Mouse (Mus musculus) forebrain, postnatal 0 days (tissue): Measurements from ENCODE around the gene Wdr11. TPM values are rescaled to one million over a fixed set of nuclear protein-coding genes. Genes with fewer than 3 reads are reported as not detected.

Experiments used
- ATAC-seq: fragments of 200-750 bp; cut with Nextera tagmentation; 2 replicates; pipeline ENCODE4 v1.8.0; 2017; ENCODE audit warnings: mild to moderate bottlenecking, moderate library complexity
- DNase-seq: peaks from one replicate; pipeline ENCODE4 v3.0.0-alpha.2; 2015
- H3K27ac ChIP-seq: fragments of 300-500 bp; sonication (generic); 2 replicates; pipeline ENCODE4 v1.5.1; 2014; ENCODE audit warnings: low read depth, mild to moderate bottlenecking, antibody characterized with exemption, low read length, moderate library complexity, mixed read lengths
- H3K27me3 ChIP-seq: fragments of 300-500 bp; sonication (generic); 2 replicates; pipeline ENCODE4 v1.6.1; 2014; ENCODE audit warnings: mild to moderate bottlenecking, low read length, mixed read lengths; ENCODE audit not compliant: insufficient read depth
- H3K36me3 ChIP-seq: fragments of 300-500 bp; sonication (generic); 2 replicates; pipeline ENCODE4 v1.6.1; 2014; ENCODE audit warnings: mild to moderate bottlenecking, moderate library complexity; ENCODE audit not compliant: insufficient read depth
- H3K4me1 ChIP-seq: fragments of 300-500 bp; sonication (generic); 2 replicates; pipeline ENCODE4 v1.6.1; 2014; ENCODE audit warnings: antibody characterized with exemption; ENCODE audit not compliant: insufficient read depth
- H3K4me2 ChIP-seq: fragments of 300-500 bp; sonication (generic); 2 replicates; pipeline ENCODE4 v1.6.1; 2014; ENCODE audit warnings: low read depth, mild to moderate bottlenecking, moderate library complexity
- H3K4me3 ChIP-seq: fragments of 300-500 bp; sonication (generic); 2 replicates; pipeline ENCODE4 v1.5.1; 2014; ENCODE audit warnings: low read depth, low read length, mixed read lengths
- H3K9ac ChIP-seq: fragments of 300-500 bp; sonication (generic); 2 replicates; pipeline ENCODE4 v1.6.1; 2014; ENCODE audit warnings: mild to moderate bottlenecking
- H3K9me3 ChIP-seq: fragments of 300-500 bp; sonication (generic); 2 replicates; pipeline ENCODE4 v1.6.1; 2016; ENCODE audit warnings: low read length
- CTCF ChIP-seq: sonication (generic); IDR thresholded peaks from 2 replicates; pipeline ENCODE4 v1.5.1; 2016; ENCODE audit warnings: antibody characterized with exemption, control low read depth, low read depth
- WGBS: fragments of 180-500 bp; shearing (Covaris S2); extraction: QIAGEN DNeasy Blood & Tissue Kit; methylation state at CpG from one replicate; pipeline ENCODE4 v1.1.7; 2014; 5-methylcytosine and 5-hydroxymethylcytosine counted together
- polyA plus RNA-seq: library from polyadenylated mRNA; unstranded; fragments of >200 nt; fragmentation: Nextera tagmentation; extraction: Ambion mirVana; gene quantifications from 2 replicates; pipeline ENCODE4 v1.2.1, GENCODE M21; 2015
- total RNA-seq: library from RNA; depleted of rRNA; stranded (reverse); fragments of >200 nt; gene quantifications from 2 replicates; pipeline ENCODE4 v1.2.3, GENCODE M21; 2014

The Wdr11 gene
- total and polyA plus RNA-seq, 2 experiments from 2014 or later, result 29.5 to 42.6 TPM

- Histone ChIP-seq H3K4me2 (no peak overlapping the region), H3K27me3 (no peaks in the 10 kb centered on the region), H3K9me3 (no peaks in the 10 kb centered on the region), H3K9ac (no peak overlapping the region), H3K27ac (no peak overlapping the region), H3K36me3 (no peaks in the 10 kb centered on the region), H3K4me1 (no peaks in the 10 kb centered on the region), H3K4me3 (no peak overlapping the region)
- TF ChIP-seq CTCF, result no peak
- 50% methylated on average over 16 of the region's 16 CpGs for WGBS
- peak; percentile 20; the same call in 1 of the 2 replicates for ATAC-seq
- peak; percentile 41 for DNase-seq
Observed at GRCm38 (mm10) chr7:129662051-129662789, 70.6 kb downstream of the Wdr11 start.

- no peaks in the 10 kb centered on the region for H3K36me3 ChIP-seq
- no peaks in the 10 kb centered on the region for H3K27me3 ChIP-seq
- no peak overlapping the region for H3K9ac ChIP-seq
- H3K4me2 ChIP-seq, result no peak overlapping the region
- H3K27ac ChIP-seq, result no peak overlapping the region
- no peak for DNase-seq
- no peaks in the 10 kb centered on the region for H3K9me3 ChIP-seq
- 26% methylated on average over 12 of the region's 12 CpGs for WGBS
- TF ChIP-seq CTCF, result no peak
- H3K4me1 ChIP-seq, result no peaks in the 10 kb centered on the region
- peak; percentile 74 for ATAC-seq
- H3K4me3 ChIP-seq, result no peak overlapping the region
Observed at GRCm38 (mm10) chr7:129663781-129664505, 72.3 kb downstream of the Wdr11 start.

GRCm38 (mm10) chr7:129665411-129665810 lies 73.7 kb downstream of the Wdr11 start:
- no peaks in the 10 kb centered on the region for H3K36me3 ChIP-seq
- no peak overlapping the region for H3K4me3 ChIP-seq
- no peak for DNase-seq
- no peaks in the 10 kb centered on the region for H3K27me3 ChIP-seq
- H3K9ac ChIP-seq, result no peak overlapping the region
- no peaks in the 10 kb centered on the region for H3K9me3 ChIP-seq
- no peak overlapping the region for H3K4me2 ChIP-seq
- H3K4me1 ChIP-seq, result no peaks in the 10 kb centered on the region
- TF ChIP-seq CTCF, result no peak
- ATAC-seq, result no peak
- WGBS, result 91% methylated on average over 3 of the region's 3 CpGs
- no peak overlapping the region for H3K27ac ChIP-seq

- ATAC-seq, result no peak
- H3K4me2 ChIP-seq, result no peak overlapping the region
- H3K27ac ChIP-seq, result no peak overlapping the region
- H3K36me3 ChIP-seq, result no peaks in the 10 kb centered on the region
- no peak overlapping the region for H3K4me3 ChIP-seq
- no peaks in the 10 kb centered on the region for H3K4me1 ChIP-seq
- WGBS, result 67% methylated on average over 6 of the region's 6 CpGs
- no peak for DNase-seq
- no peaks in the 10 kb centered on the region for H3K9me3 ChIP-seq
- H3K27me3 ChIP-seq, result no peaks in the 10 kb centered on the region
- no peak for TF ChIP-seq CTCF
- H3K9ac ChIP-seq, result no peak overlapping the region
Observed at GRCm38 (mm10) chr7:129665921-129666320, 74.3 kb downstream of the Wdr11 start.

- no peaks in the 10 kb centered on the region for H3K4me1 ChIP-seq
- H3K27ac ChIP-seq, result no peak overlapping the region
- H3K4me2 ChIP-seq, result no peak overlapping the region
- H3K4me3 ChIP-seq, result no peak overlapping the region
- 0 out of 2 replicates have a peak, but pooled peaks cover 3% of the 10 kb centered on the region for H3K27me3 ChIP-seq
- WGBS, result 23% methylated on average over 2 of the region's 2 CpGs
- H3K9me3 ChIP-seq, result no peaks in the 10 kb centered on the region
- no peak for DNase-seq
- no peaks in the 10 kb centered on the region for H3K36me3 ChIP-seq
- no peak overlapping the region for H3K9ac ChIP-seq
- TF ChIP-seq CTCF, result no peak
- ATAC-seq, result no peak
Observed at GRCm38 (mm10) chr7:129666526-129666925, 74.9 kb downstream of the Wdr11 start.

- no peak for TF ChIP-seq CTCF
- ATAC-seq, result no peak
- H3K9me3 ChIP-seq, result no peaks in the 10 kb centered on the region
- H3K4me3 ChIP-seq, result no peak overlapping the region
- 0 out of 2 replicates have a peak, but pooled peaks cover 3% of the 10 kb centered on the region for H3K27me3 ChIP-seq
- H3K4me2 ChIP-seq, result no peak overlapping the region
- no peaks in the 10 kb centered on the region for H3K4me1 ChIP-seq
- no peak overlapping the region for H3K9ac ChIP-seq
- no peak overlapping the region for H3K27ac ChIP-seq
- DNase-seq, result no peak
- WGBS, result 88% methylated on average over 10 of the region's 10 CpGs
- H3K36me3 ChIP-seq, result no peaks in the 10 kb centered on the region
Observed at GRCm38 (mm10) chr7:129670280-129670679, 78.6 kb downstream of the Wdr11 start.
